Mouse (Mus musculus) right cerebral cortex, postnatal 25 days (tissue): ENCODE results near the gene Med29.

Experiments used
- DNase-seq: peaks from one replicate; pipeline ENCODE4 v3.0.0; 2022

Gene Med29

DNA sequence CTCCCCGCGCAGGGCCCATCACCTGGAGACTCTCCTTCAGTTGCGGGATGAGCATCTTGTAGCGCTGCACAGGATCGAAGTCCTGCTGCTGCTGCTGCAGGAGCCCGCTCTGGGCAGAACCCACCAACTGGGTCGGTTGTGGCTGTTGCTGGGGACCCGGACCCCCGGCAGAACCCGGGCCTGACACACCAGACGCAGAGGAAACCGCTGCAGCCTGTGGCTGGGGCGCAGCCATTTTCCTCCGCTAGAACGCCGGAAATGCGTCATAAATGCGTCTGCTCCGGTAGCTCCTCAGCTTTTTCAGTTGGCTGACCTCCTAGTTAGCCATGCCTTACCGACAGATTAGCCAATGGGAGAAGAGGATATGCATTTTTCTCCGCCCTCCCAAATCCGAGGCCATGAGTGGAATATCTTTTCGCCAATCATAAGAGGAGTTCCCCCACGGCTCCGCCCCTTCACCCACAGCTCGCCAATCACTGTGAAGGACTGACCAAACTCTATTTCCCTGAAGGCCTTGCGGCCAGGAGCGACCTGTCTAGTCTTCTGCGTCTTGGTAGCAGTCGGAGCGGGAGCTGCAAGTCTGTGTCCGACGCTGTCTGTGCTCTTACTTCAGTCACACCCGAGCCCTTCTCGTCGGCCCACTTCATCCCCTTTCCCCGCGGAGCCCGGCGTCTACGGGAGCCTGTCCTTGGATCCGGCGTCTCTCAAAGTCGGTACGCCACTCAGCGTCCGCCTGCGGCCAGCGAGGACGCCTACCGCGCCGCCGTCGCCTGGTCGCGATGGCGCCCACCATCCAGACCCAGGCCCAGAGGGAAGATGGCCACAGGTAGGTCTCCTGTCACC lies at the start of gene Med29, which contains the start of gene Paf1:
TSS of gene Med29 (minus strand) at position 280 of the 843 bp plus-strand sequence.
TSS of gene Paf1 (plus strand) at position 523 of the 843 bp plus-strand sequence.
- DNase-seq, result peak; percentile 97

GRCm38 (mm10) chr7:28441776-28442485 lies 49.4 kb upstream of the Med29 start:
- no peak for DNase-seq

DNA sequence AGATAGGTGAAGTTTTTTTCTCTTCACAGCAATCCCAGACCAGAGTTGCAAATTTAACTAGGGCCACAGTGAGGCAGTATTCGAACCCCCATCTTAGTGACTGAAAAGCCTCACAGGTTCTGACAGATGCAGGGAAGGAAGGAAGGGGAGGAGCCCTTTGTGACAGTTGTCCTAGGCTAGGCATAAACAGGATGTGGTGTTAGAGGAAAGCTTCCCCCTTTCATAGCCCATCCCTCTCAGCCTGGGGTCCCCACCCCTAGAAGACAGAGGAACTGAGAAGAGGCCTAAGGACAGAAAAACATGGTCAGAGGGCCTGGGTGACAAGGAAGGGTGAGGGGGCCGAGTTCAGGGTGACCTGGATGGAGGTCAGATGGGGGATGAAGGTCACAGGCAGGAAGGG lies 48.2 kb upstream of the Med29 start:
- DNase-seq, result no peak

DNA sequence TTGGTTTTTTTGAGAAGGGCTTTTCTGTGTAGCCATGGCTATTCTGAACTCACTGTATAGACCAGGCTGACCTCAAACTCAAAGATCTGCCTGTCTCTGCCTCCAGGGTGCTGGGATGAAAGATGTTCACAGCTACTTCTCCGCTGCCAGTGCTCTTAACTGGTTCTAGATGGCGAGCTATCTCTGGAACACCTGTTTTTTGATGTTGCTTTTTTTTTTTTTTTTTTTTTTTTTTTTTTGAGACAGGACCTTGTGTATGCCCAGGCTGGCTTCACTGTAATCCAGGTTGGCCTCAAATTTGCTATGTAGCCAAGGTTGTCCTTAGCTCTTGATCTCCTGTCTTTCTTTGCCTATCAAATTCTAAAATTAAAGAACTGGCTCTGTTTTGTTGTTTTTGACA lies 46.3 kb upstream of the Med29 start:
- DNase-seq, result no peak

GRCm38 (mm10) chr7:28437964-28438363 lies 45.5 kb upstream of the Med29 start:
- DNase-seq, result no peak

DNA sequence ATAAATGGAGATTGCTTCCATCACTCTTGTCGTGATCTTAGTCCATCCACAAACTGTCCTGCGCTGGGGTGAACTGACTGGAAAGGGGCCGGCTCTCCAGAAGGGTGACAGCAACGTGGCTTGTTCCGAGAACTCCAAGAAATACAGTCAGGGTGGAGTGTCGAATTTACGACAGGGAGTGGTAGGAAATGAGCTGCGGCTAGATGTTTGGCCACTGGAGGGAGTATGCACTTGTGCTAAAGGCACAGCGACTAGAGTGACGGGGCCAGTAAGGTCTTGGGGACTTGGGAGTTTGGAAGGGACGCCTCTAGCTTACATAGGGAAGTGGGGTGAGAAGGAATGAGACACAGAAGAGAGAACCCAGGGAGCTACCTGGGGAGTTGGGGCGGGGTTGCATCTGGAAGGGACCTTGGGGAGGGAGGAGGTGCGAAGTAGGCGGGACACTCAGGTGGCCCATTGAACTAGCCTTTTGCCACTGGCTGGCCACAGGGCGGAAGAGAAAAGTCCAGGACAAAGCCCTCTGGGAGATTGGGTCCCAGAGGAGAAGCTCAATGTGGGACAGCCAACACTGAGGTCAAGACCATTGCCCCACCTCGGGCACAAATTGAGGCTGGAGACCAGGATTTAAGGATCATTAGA lies 44.5 kb upstream of the Med29 start, which contains the start of gene Gmfg:
TSS of gene Gmfg (plus strand) at position 516 of the 639 bp plus-strand sequence.
- DNase-seq, result peak; percentile 65

DNA sequence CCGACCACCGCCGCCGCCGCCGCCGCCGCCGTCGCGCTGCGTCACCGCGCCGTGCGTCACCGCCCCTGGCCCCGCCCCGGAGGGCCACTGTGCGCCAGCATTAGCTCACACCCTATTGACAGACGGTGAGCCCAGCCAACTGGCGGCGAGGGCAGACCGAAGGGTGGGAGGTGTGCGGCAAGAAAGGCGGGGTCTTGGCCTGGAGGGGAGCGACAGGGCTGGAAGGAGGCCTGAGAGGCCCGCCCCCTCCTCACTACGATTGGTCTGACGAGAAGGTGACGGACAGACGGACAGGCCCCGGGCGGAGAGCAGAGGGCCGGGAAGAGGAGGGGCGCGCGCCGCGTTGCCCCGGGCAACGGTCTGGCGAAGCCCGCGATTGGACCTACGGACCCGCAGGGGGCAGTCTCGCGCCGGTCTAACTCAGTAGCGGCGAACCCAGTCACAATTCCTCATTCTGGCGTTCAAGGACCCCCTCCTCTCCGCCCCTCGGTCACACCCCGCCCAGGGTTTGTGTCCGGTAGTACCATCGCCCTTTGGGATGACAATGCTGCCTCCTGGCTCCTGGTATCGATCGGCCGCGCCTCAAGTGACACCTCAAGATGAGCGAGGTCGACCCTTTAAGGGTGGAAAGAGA lies 43.9 kb upstream of the Med29 start:
- peak; percentile 100 for DNase-seq

DNA sequence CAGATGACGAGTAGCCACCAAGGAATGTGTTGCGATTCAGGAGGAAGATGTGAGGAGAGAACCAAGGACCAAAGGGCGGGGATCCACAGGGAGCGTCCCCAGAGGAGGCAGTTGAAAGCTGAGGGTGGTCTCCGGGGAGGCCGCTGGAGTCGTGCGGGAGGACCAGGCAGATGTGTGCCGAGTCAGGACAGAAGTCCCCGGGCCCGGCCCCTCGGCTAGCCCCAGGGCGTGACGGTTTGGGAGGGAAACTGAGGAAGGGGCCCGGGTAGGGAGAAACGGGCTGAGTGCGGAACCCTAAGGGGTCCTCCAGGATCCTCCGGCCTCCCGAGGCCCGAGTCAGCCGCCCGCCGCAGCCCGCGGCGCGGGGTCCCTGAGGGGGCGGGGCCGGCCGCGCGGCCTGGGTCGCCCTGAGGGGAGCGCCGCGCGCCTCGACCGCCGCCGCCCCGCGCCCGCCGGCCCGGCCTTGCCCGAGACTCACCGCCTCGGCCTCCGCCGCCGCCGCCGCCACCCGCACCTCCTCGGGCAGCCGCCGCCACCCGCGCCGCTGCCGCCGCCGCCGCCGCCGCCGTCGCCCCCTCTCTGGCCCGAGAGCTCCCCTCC lies 43.3 kb upstream of the Med29 start:
- DNase-seq, result no peak

GRCm38 (mm10) chr7:28432252-28432651 lies 39.7 kb upstream of the Med29 start:
- no peak for DNase-seq

DNA sequence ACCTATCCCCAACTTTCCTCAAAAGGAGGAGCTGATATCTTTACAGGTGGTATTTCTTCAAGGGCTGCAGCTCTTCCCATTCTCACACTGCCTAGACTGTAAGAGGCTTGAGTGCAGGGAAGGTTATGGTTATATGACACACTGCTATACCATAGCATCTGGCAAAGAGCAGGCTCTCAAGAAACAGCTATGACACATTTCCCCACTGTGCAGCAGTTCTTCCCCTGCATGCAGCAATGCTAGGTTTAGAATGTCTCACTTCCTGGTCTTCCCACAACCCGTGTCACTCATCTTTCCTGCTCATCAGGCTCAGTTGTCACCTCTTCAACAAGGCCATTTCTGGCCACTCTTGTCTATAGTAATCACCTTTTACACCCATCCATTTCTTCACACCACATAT lies 38.0 kb upstream of the Med29 start:
- no peak for DNase-seq

DNA sequence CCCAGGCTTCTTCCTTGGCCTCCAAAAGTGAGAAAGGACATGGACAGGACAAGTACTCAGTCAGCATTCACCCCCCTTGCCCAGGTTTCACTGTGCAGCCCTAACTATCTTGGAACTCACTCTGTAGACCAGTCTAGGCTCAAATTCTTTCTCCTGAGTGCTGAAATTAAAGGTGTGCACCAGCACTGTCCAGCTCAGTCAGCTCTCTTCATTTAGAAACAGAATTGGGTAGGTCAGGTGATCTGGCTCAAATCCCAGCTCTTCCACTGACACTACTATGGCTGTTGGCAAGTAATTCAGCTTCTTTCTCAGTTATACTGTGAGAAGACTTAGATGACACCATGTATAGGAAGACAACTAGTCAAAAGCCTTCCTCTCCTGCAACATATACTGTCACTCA lies 35.2 kb upstream of the Med29 start:
- no peak for DNase-seq

- DNase-seq, result no peak
Observed at GRCm38 (mm10) chr7:28423018-28423417, 30.5 kb upstream of the Med29 start.

DNA sequence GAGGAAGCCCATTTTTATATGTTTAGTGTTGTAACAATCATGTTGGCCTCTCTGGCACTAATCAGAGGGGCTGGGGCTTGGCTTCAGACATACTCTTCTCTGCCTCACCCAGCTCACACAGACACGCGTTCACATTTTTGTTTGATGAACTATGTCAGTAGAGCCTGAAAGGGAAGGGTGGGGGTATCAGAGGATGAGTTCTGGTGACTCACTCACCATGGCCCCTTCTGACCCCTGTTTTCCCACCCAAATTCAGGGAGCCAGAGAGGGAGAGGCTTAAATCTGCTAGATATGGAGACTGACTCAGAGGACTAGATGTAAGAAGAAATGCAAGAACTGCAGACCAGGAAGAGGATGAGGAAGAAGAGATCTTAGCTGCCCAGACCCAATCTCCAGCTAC lies 26.9 kb upstream of the Med29 start:
- DNase-seq, result no peak

GRCm38 (mm10) chr7:28418096-28418670 lies 25.7 kb upstream of the Med29 start:
- no peak for DNase-seq

DNA sequence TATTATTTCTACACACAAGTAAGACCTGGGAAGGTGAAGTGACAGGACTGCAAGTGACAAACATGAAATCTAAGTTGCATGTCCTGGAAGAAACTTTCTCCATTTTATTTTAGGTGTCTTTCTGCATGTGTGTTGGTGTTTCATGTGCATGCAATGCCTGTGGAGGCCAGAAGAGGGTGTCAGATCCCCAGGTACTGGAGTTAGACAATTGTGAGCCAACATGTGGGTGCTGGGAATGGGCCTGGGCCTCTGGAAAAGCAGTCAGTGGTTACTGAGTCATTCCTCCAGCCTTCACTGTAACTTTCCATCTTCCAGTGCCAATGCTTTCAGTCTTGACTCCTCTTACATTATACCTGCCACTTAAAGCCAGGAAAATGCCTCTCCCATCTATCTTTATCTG lies 24.9 kb upstream of the Med29 start:
- no peak for DNase-seq

DNA sequence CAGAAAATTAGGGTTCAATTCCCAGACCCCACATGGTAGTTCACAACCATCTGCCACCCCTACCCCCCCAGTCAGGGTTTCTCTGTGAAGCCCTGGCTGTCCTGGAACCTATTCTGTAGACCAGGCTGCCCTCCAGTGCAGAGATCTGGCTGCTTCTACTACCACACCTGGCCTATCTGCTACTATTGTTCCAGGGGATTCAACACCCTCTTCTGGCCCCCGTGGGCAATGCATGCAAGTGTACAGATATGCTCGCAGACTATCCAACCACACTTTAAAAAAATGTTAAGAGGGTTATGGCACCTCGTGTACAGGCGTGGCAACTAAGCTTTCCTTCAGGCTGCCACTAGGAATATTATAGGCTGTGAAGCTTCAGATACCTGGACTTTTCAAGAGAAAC lies 20.3 kb upstream of the Med29 start:
- DNase-seq, result no peak

- DNase-seq, result no peak
Observed at GRCm38 (mm10) chr7:28410841-28411475, 18.4 kb upstream of the Med29 start.

DNA sequence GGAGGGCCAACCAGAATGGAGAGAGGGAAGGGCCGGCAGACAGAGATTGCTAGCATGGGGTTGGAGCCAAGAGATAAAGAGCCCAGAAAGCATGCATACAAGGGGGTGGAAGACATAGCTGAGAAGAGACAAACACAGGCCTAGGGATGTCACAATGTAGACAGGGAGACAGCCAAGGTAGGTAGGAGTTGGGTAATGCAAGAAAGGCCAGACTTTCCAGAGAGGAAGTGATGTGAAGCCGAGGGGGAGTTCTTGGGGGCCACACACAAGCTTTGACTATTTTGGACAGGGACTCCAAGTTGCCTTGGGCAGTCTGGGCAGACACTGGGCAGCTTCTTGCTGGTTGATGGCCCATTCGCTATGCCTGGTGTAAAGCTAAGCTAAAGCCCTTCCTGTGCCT lies 9.4 kb upstream of the Med29 start:
- no peak for DNase-seq

- DNase-seq, result no peak
Observed at GRCm38 (mm10) chr7:28401030-28401429, 8.5 kb upstream of the Med29 start.

DNA sequence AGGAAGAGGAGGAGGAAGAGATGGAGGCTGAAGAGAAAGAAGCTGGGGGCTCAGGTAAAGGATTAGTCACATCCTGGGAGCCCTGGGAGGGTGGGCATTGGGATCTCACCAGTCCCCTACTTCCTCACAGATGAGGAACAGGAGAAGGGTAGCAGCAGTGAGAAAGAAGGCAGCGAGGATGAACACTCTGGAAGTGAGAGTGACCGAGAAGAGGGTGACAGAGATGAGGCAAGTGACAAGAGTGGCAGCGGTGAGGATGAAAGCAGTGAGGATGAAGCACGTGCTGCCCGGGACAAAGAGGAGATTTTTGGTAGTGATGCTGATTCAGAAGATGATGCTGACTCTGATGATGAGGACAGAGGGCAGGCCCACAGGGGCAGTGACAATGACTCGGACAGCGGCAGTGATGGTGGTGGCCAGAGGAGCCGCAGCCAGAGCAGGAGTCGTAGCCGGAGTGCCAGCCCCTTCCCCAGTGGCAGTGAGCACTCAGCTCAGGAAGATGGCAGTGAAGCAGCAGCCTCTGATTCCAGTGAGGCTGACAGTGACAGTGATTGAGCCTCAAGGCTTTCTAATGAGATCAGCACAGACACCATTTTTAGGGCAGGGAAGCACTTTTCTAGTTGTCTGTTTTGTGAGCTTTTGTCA lies 6.3 kb upstream of the Med29 start:
- DNase-seq, result no peak

- no peak for DNase-seq
Observed at GRCm38 (mm10) chr7:28398000-28398399, 5.5 kb upstream of the Med29 start.
